Mouse (Mus musculus): Measurements from ENCODE around the gene Fam186a.

DNA sequence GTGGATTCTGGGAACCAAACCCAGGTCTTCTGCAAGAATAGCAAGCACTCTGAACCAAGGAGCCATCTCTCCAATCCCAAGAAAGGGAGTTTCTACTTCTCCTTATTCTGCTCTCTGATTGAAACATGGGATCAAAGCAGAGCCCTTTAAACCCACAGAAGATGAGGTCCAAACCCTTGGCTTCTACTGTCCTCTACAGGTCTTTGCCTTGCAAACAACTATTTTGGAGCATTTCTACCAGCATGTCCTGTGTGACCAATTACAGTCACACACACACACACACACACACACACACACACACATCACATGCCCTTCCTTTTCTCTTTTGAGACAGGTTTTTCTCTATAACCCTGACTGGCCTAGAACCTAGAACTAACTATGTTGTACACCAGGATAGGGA lies 70.2 kb downstream of the Fam186a start:
- no peak for TF ChIP-seq GATA1 (IDR thresholded peaks at IDR 0.05; ENCODE audit: low read length)
- TF ChIP-seq TAL1 (IDR thresholded peaks at IDR 0.05; ENCODE audit: low read length): no peak
